9 mouse cellular contexts compared by ENCODE assay signal in genomic region chr1:165705868-165706348, GRCm38 (mm10). TPM values are rescaled to one million over a fixed set of nuclear protein-coding genes. Genes with fewer than 3 reads are reported as not detected.
DNase-seq lines count a peak whose midpoint lies in the region; ATAC-seq and TF ChIP-seq lines count a peak whose summit lies in the region.
"Had no signal": no experiment of that assay in that cellular context is flagged by ENCODE, and none has a peak within 500 bp of the region (broad histone marks: within the 10 kb centered on the region; RNA-seq: fewer than 3 reads in every experiment).

No protein-coding gene starts in this region.

- H3K27ac ChIP-seq in heart, adult 2 months = peak overlapping the region; percentile 98
- peak overlapping the region; percentile 98 for H3K27ac ChIP-seq in spleen, adult 2 months (ENCODE audit: insufficient read depth, low read length)
- peak overlapping the region; percentile 49 for H3K27ac ChIP-seq in liver, embryonic 16.5 days (ENCODE audit: low read length)
- H3K27ac ChIP-seq: limb, embryonic 12.5 days had no signal

- peaks cover 2% of the 10 kb centered on the region for H3K79me2 ChIP-seq in heart, adult 2 months (replicated peaks; ENCODE audit: control insufficient read depth, insufficient read depth, low read length)

- peak; percentile 66 for TF ChIP-seq POLR2A in heart, adult 2 months (IDR thresholded peaks at IDR 0.05; ENCODE audit: insufficient read depth, low read depth, low read length)
- no peak for TF ChIP-seq POLR2A in spleen, adult 2 months (IDR thresholded peaks at IDR 0.05; ENCODE audit: low read depth, low read length)

- H3K9me3 ChIP-seq in liver, embryonic 16.5 days (replicated peaks; ENCODE audit: control insufficient read depth, low read length) = no peaks in the 10 kb centered on the region
- H3K9me3 ChIP-seq: limb, embryonic 12.5 days had no signal

- peak in 1 of 2 experiments; percentile 59 for DNase-seq in heart, adult 2 months
- no peak for DNase-seq in heart, postnatal 36 days
- DNase-seq in spleen, adult 2 months (ENCODE audit: low read depth in 1 of 2, low spot score in 2 of 2) = peak in 1 of 2 experiments; percentile 56
- DNase-seq in spleen, adult 18-20 months = no peak
- DNase-seq in thymus, postnatal 4 days = peak; percentile 61
- no peak for DNase-seq in gastrocnemius, postnatal 10 days
- no peak for DNase-seq in gastrocnemius, postnatal 36 days

- peak overlapping the region; percentile 97 for H3K9ac ChIP-seq in heart, adult 2 months (ENCODE audit: low read depth, low read length)
- no peak overlapping the region for H3K9ac ChIP-seq in liver, embryonic 16.5 days (ENCODE audit: low read depth, low read length)
- H3K9ac ChIP-seq: limb, embryonic 12.5 days had no signal

- H3K36me3 ChIP-seq in heart, adult 2 months (ENCODE audit: control insufficient read depth, insufficient read depth, low read length) = peaks cover 32% of the 10 kb centered on the region
- peaks cover 4% of the 10 kb centered on the region; the same call in 1 of the 2 replicates for H3K36me3 ChIP-seq in spleen, adult 2 months (ENCODE audit: control insufficient read depth, insufficient read depth, low read length)
- no peaks in the 10 kb centered on the region for H3K36me3 ChIP-seq in liver, embryonic 16.5 days (ENCODE audit: control insufficient read depth, insufficient read depth)
- H3K36me3 ChIP-seq: limb, embryonic 12.5 days had no signal

- intact Hi-C loops in heart, adult 2 months (cut with DNase I) = loop anchor here (2.0 kb wide), 1 partner anchor 21 kb away; no protein-coding TSS in a partner anchor
- intact Hi-C loops in heart, postnatal 36 days (cut with DNase I) = no loop called here
- intact Hi-C loops in gastrocnemius, postnatal 36 days (cut with DNase I) = loop anchor here (5.0 kb wide), 1 partner anchor 39 kb away; no protein-coding TSS in a partner anchor

- no peaks in the 10 kb centered on the region for H3K27me3 ChIP-seq in heart, adult 2 months (ENCODE audit: control insufficient read depth, insufficient read depth, low read length)
- no peaks in the 10 kb centered on the region for H3K27me3 ChIP-seq in spleen, adult 2 months (ENCODE audit: control insufficient read depth, insufficient read depth, low read length)
- peaks cover 23% of the 10 kb centered on the region for H3K27me3 ChIP-seq in liver, embryonic 16.5 days (ENCODE audit: control insufficient read depth, insufficient read depth, low read depth, low read length)

- WGBS in heart, adult 2 months = 25% methylated on average over 7 of the region's 7 CpGs
- WGBS in spleen, adult 2 months = 12% methylated on average over 7 of the region's 7 CpGs
- 32% methylated on average over 7 of the region's 7 CpGs for WGBS in liver, embryonic 16.5 days (ENCODE audit: insufficient replicate concordance)

- ATAC-seq in liver, embryonic 16.5 days (ENCODE audit: low read depth) = no peak

- peak overlapping the region; percentile 86 for H3K4me3 ChIP-seq in heart, adult 2 months
- peak overlapping the region; percentile 94 for H3K4me3 ChIP-seq in spleen, adult 2 months (ENCODE audit: extremely low read depth, insufficient read depth, insufficient read length)
- peak overlapping the region; percentile 64 for H3K4me3 ChIP-seq in liver, embryonic 16.5 days (ENCODE audit: low read depth, low read length)

- peaks cover 44% of the 10 kb centered on the region for H3K4me1 ChIP-seq in heart, adult 2 months (ENCODE audit: control insufficient read depth, insufficient read depth, low read length)
- peaks cover 49% of the 10 kb centered on the region; the same call in 1 of the 2 replicates for H3K4me1 ChIP-seq in spleen, adult 2 months (ENCODE audit: control insufficient read depth, insufficient read depth, insufficient read length)
- peaks cover 26% of the 10 kb centered on the region for H3K4me1 ChIP-seq in liver, embryonic 16.5 days (ENCODE audit: control insufficient read depth, low read depth, low read length)

- TF ChIP-seq EP300 in heart, adult 2 months (IDR thresholded peaks at IDR 0.05; ENCODE audit: insufficient read depth, low read depth, low read length) = 0 out of 2 replicates have a peak, but pooled peaks have one; percentile 42

- no peak for TF ChIP-seq CTCF in heart, adult 2 months (IDR thresholded peaks at IDR 0.05)
- no peak for TF ChIP-seq CTCF in spleen, adult 2 months (IDR thresholded peaks at IDR 0.05; ENCODE audit: extremely low read depth, insufficient read depth, insufficient read length, insufficient replicate concordance)

- peak overlapping the region; percentile 70 for H3K4me2 ChIP-seq in liver, embryonic 16.5 days (ENCODE audit: low read depth, low read length)

RNA-seq across cellular contexts. Expression of gene Rcsd1, which starts 3.6 kb away (rescaled TPM):
- 10 to 100 TPM; 68.7 to 81.5 TPM for total RNA-seq in heart, adult 2 months (2021)
- polyA plus RNA-seq in heart, adult 2 months (2012; rRNA removed) = 57.2 and 86.2 TPM in 2 replicates
- total RNA-seq in heart, postnatal 36 days (2021) = 10 to 100 TPM; 74.2 to 80.7 TPM
- polyA plus RNA-seq in spleen, adult 2 months (2012; rRNA removed) = 68.3 and 73.9 TPM in 2 replicates
- polyA plus RNA-seq in liver, embryonic 16.5 days (2015; fragmentation: Nextera tagmentation; extraction: Ambion mirVana) = 12.1 and 12.8 TPM in 2 replicates
- 100 to 1,000 TPM; 128 to 138 TPM for total RNA-seq in gastrocnemius, postnatal 10 days (2021)
- total RNA-seq in gastrocnemius, postnatal 36 days (2021) = 10 to 100 TPM; 96.2 to 99.4 TPM

RNA-seq across cellular contexts. Expression of gene Creg1, which starts 57.6 kb away (rescaled TPM):
- 10 to 100 TPM; 85.7 to 93.3 TPM for total RNA-seq in heart, adult 2 months (2021)
- 77.2 and 121 TPM in 2 replicates for polyA plus RNA-seq in heart, adult 2 months (2012; rRNA removed)
- 10 to 100 TPM; 78.3 to 93.2 TPM for total RNA-seq in heart, postnatal 36 days (2021)
- 89.4 and 101 TPM in 2 replicates for polyA plus RNA-seq in spleen, adult 2 months (2012; rRNA removed)
- 316 and 317 TPM in 2 replicates for polyA plus RNA-seq in liver, embryonic 16.5 days (2015; fragmentation: Nextera tagmentation; extraction: Ambion mirVana)
- 10 to 100 TPM; 37.2 to 42.5 TPM for total RNA-seq in gastrocnemius, postnatal 10 days (2021)
- 10 to 100 TPM; 47.7 to 55.7 TPM for total RNA-seq in gastrocnemius, postnatal 36 days (2021)
